Mouse (Mus musculus): ENCODE measurements around the gene Rab5if. TPM values are rescaled to one million over a fixed set of nuclear protein-coding genes. Genes with fewer than 3 reads are reported as not detected.

Gene Rab5if
- total and polyA plus RNA-seq, 3 experiments: 226 to 315 (median 263) TPM

GRCm38 (mm10) chr2:156840301-156841027 is 22.5 kb upstream of the Rab5if start:
- TF ChIP-seq ETS1 (IDR thresholded peaks at IDR 0.05; ENCODE audit: low read depth, low read length) (peak; percentile 62), SIN3A (IDR thresholded peaks at IDR 0.05; ENCODE audit: low read length) (peak; percentile 24; the same call in 1 of the 2 replicates), POLR2AphosphoS2 (IDR thresholded peaks at IDR 0.05; ENCODE audit: low read length) (no peak), NELFE (IDR thresholded peaks at IDR 0.05; ENCODE audit: low read depth, low read length) (peak; percentile 17), CHD2 (IDR thresholded peaks at IDR 0.05; ENCODE audit: low read length) (peak; percentile 57; the same call in 1 of the 2 replicates), MAFK (IDR thresholded peaks at IDR 0.05; ENCODE audit: borderline replicate concordance, low read depth, low read length) (no peak), MXI1 (IDR thresholded peaks at IDR 0.05; ENCODE audit: low read depth, low read length) (peak; percentile 58; the same call in 1 of the 2 replicates), MAZ (IDR thresholded peaks at IDR 0.05; ENCODE audit: low read depth, low read length) (peak; percentile 93), HCFC1 (IDR thresholded peaks at IDR 0.05; ENCODE audit: low read depth, low read length) (0 out of 2 replicates have a peak, but pooled peaks have one; percentile 12), NRF1 (IDR thresholded peaks at IDR 0.05; ENCODE audit: insufficient read depth, low read depth, low read length, poor library complexity, severe bottlenecking) (0 out of 2 replicates have a peak, but pooled peaks have one; percentile 40), CHD1 (IDR thresholded peaks at IDR 0.05; ENCODE audit: low read depth, low read length) (0 out of 2 replicates have a peak, but pooled peaks have one; percentile 25), EP300 (IDR thresholded peaks at IDR 0.05; ENCODE audit: low read depth in 1 of 2, low read length in 2 of 2) (no peak), TCF12 (IDR thresholded peaks at IDR 0.05; ENCODE audit: low read depth, low read length) (0 out of 2 replicates have a peak, but pooled peaks have one; percentile 14)
- H3K9ac ChIP-seq (ENCODE audit: control insufficient read depth, low read depth, low read length, poor library complexity, severe bottlenecking): peak overlapping the region; percentile 97
- H3K27me3 ChIP-seq (ENCODE audit: control insufficient read depth in 1 of 2, insufficient read depth in 2 of 2, low read length in 2 of 2): no peaks in the 10 kb centered on the region
- DNase-seq (ENCODE audit: low read depth, low spot score): peak; percentile 83
- H3K36me3 ChIP-seq (ENCODE audit: control insufficient read depth in 1 of 2, insufficient read depth in 2 of 2, low read length in 2 of 2): peaks cover 4 to 7% of the 10 kb centered on the region in 2 experiments
- peaks cover 40% of the 10 kb centered on the region for H3K79me2 ChIP-seq (ENCODE audit: control insufficient read depth, insufficient read depth, low read length, poor library complexity)
- H3K4me3 ChIP-seq (ENCODE audit: control insufficient read depth in 1 of 2, insufficient read depth in 1 of 2, low read depth in 2 of 2, low read length in 2 of 2): peak overlapping the region; percentile 63 to 65
- peak overlapping the region; percentile 77 for H3K27ac ChIP-seq (ENCODE audit: control insufficient read depth, low read depth, low read length)
- H3K4me1 ChIP-seq (ENCODE audit: control insufficient read depth in 1 of 2, insufficient read depth in 2 of 2, low read length in 2 of 2): peaks cover 3 to 10% of the 10 kb centered on the region in 2 experiments; a peak in 3 of 4 replicates
- H3K9me3 ChIP-seq (replicated peaks; ENCODE audit: insufficient read depth, low read length): no peaks in the 10 kb centered on the region

- peak overlapping the region; percentile 97 for H3K9ac ChIP-seq (ENCODE audit: control insufficient read depth, low read depth, low read length, poor library complexity, severe bottlenecking)
- peak; percentile 80 for DNase-seq (ENCODE audit: low read depth, low spot score)
- peaks cover 7 to 10% of the 10 kb centered on the region in 2 experiments for H3K36me3 ChIP-seq (ENCODE audit: control insufficient read depth in 1 of 2, insufficient read depth in 2 of 2, low read length in 2 of 2)
- no peaks in the 10 kb centered on the region for H3K27me3 ChIP-seq (ENCODE audit: control insufficient read depth in 1 of 2, insufficient read depth in 2 of 2, low read length in 2 of 2)
- H3K4me3 ChIP-seq (ENCODE audit: control insufficient read depth in 1 of 2, insufficient read depth in 1 of 2, low read depth in 2 of 2, low read length in 2 of 2): peak overlapping the region; percentile 63 to 65
- no peaks in the 10 kb centered on the region for H3K9me3 ChIP-seq (replicated peaks; ENCODE audit: insufficient read depth, low read length)
- H3K27ac ChIP-seq (ENCODE audit: control insufficient read depth, low read depth, low read length): peak overlapping the region; percentile 77
- peaks cover 44% of the 10 kb centered on the region for H3K79me2 ChIP-seq (ENCODE audit: control insufficient read depth, insufficient read depth, low read length, poor library complexity)
- H3K4me1 ChIP-seq (ENCODE audit: control insufficient read depth in 1 of 2, insufficient read depth in 2 of 2, low read length in 2 of 2): peaks cover 3 to 10% of the 10 kb centered on the region in 2 experiments; a peak in 3 of 4 replicates
- TF ChIP-seq MYC (IDR thresholded peaks at IDR 0.05; ENCODE audit: low read depth, low read length) (peak; percentile 86), ZNF384 (IDR thresholded peaks at IDR 0.05; ENCODE audit: low read depth, low read length) (peak; percentile 53; the same call in 1 of the 2 replicates), UBTF (IDR thresholded peaks at IDR 0.05; ENCODE audit: borderline replicate concordance, insufficient read depth, low read depth, low read length) (no peak), POLR2AphosphoS2 (IDR thresholded peaks at IDR 0.05; ENCODE audit: low read length) (no peak), E2F4 (IDR thresholded peaks at IDR 0.05; ENCODE audit: borderline replicate concordance, low read depth, low read length) (no peak), BHLHE40 (IDR thresholded peaks at IDR 0.05; ENCODE audit: borderline replicate concordance, low read depth, low read length) (no peak), EP300 (IDR thresholded peaks at IDR 0.05; ENCODE audit: low read depth in 1 of 2, low read length in 2 of 2) (no peak), CTCF (IDR thresholded peaks at IDR 0.05 in 2 of 3, conservative IDR thresholded peaks at IDR 0.05 in 1 of 3; ENCODE audit: control insufficient read depth in 1 of 3, insufficient read depth in 1 of 3, low read depth in 2 of 3, low read length in 3 of 3, poor library complexity in 1 of 3, severe bottlenecking in 1 of 3) (no peak), SMC3 (IDR thresholded peaks at IDR 0.05; ENCODE audit: low read depth, low read length) (no peak), POLR2AphosphoS5 (IDR thresholded peaks at IDR 0.05; ENCODE audit: borderline replicate concordance, low read depth, low read length) (no peak), ZKSCAN1 (IDR thresholded peaks at IDR 0.05; ENCODE audit: low read depth, low read length) (no peak), CHD2 (IDR thresholded peaks at IDR 0.05; ENCODE audit: low read length) (no peak), MAX (IDR thresholded peaks at IDR 0.05; ENCODE audit: low read length) (peak; percentile 78), GATA1 (IDR thresholded peaks at IDR 0.05; ENCODE audit: low read depth, low read length) (no peak), USF1 (IDR thresholded peaks at IDR 0.05; ENCODE audit: low read depth, low read length) (peak; percentile 26; the same call in 1 of the 2 replicates), KAT2A (conservative IDR thresholded peaks at IDR 0.05; ENCODE audit: low read depth, low read length) (no peak), TAL1 (IDR thresholded peaks at IDR 0.05; ENCODE audit: low read length) (no peak), CHD1 (IDR thresholded peaks at IDR 0.05; ENCODE audit: low read depth, low read length) (peak; percentile 20; the same call in 1 of the 2 replicates)
Measured at GRCm38 (mm10) chr2:156841028-156841840, 21.7 kb upstream of the Rab5if start.

All from MEL (cell line).